Mouse (Mus musculus): ENCODE measurements around the gene Pqlc2. TPM values are rescaled to one million over a fixed set of nuclear protein-coding genes. Genes with fewer than 3 reads are reported as not detected.

The Pqlc2 gene
- polyA plus RNA-seq, 1 experiment from 2014 or later, result 14.4 TPM

- Histone ChIP-seq H3K27me3 (ENCODE audit: control insufficient read depth, insufficient read depth, low read depth, low read length) (no peaks in the 10 kb centered on the region), H3K4me3 (ENCODE audit: low read depth, low read length) (no peak overlapping the region), H3K9ac (ENCODE audit: low read depth, low read length) (no peak overlapping the region), H3K27ac (ENCODE audit: low read length) (no peak overlapping the region), H3K4me1 (ENCODE audit: control insufficient read depth, low read depth, low read length) (no peaks in the 10 kb centered on the region), H3K36me3 (ENCODE audit: control insufficient read depth, insufficient read depth) (peaks cover 18% of the 10 kb centered on the region), H3K4me2 (ENCODE audit: low read depth, low read length) (no peak overlapping the region), H3K9me3 (replicated peaks; ENCODE audit: control insufficient read depth, low read length) (no peaks in the 10 kb centered on the region)
- no peak for ATAC-seq (ENCODE audit: low read depth)
- WGBS (ENCODE audit: insufficient replicate concordance), result 81% methylated on average over 11 of the region's 11 CpGs
Observed at GRCm38 (mm10) chr4:139259302-139259871, 51.1 kb downstream of the Pqlc2 start.

- no peaks in the 10 kb centered on the region for H3K27me3 ChIP-seq (ENCODE audit: control insufficient read depth, insufficient read depth, low read depth, low read length)
- no peak overlapping the region for H3K4me2 ChIP-seq (ENCODE audit: low read depth, low read length)
- WGBS (ENCODE audit: insufficient replicate concordance), result 53% methylated on average over 6 of the region's 6 CpGs
- H3K36me3 ChIP-seq (ENCODE audit: control insufficient read depth, insufficient read depth), result peaks cover 13% of the 10 kb centered on the region
- no peaks in the 10 kb centered on the region for H3K4me1 ChIP-seq (ENCODE audit: control insufficient read depth, low read depth, low read length)
- no peak overlapping the region for H3K9ac ChIP-seq (ENCODE audit: low read depth, low read length)
- no peak overlapping the region for H3K4me3 ChIP-seq (ENCODE audit: low read depth, low read length)
- no peak overlapping the region for H3K27ac ChIP-seq (ENCODE audit: low read length)
- no peak for ATAC-seq (ENCODE audit: low read depth)
- H3K9me3 ChIP-seq (replicated peaks; ENCODE audit: control insufficient read depth, low read length), result no peaks in the 10 kb centered on the region
Observed at GRCm38 (mm10) chr4:139258621-139259301, 51.7 kb downstream of the Pqlc2 start.

- Histone ChIP-seq H3K4me1 (ENCODE audit: control insufficient read depth, low read depth, low read length) (peaks cover 4% of the 10 kb centered on the region), H3K27ac (ENCODE audit: low read length) (no peak overlapping the region), H3K4me3 (ENCODE audit: low read depth, low read length) (no peak overlapping the region), H3K36me3 (ENCODE audit: control insufficient read depth, insufficient read depth) (peaks cover 4% of the 10 kb centered on the region; the same call in 1 of the 2 replicates), H3K9me3 (replicated peaks; ENCODE audit: control insufficient read depth, low read length) (no peaks in the 10 kb centered on the region), H3K9ac (ENCODE audit: low read depth, low read length) (no peak overlapping the region), H3K4me2 (ENCODE audit: low read depth, low read length) (no peak overlapping the region), H3K27me3 (ENCODE audit: control insufficient read depth, insufficient read depth, low read depth, low read length) (no peaks in the 10 kb centered on the region)
- 85% methylated on average over 8 of the region's 8 CpGs for WGBS (ENCODE audit: insufficient replicate concordance)
- no peak for ATAC-seq (ENCODE audit: low read depth)
Observed at GRCm38 (mm10) chr4:139256708-139257107, 53.8 kb downstream of the Pqlc2 start.

GRCm38 (mm10) chr4:139256146-139256545 is 54.4 kb downstream of the Pqlc2 start:
- Histone ChIP-seq H3K4me2 (ENCODE audit: low read depth, low read length) (no peak overlapping the region), H3K9me3 (replicated peaks; ENCODE audit: control insufficient read depth, low read length) (no peaks in the 10 kb centered on the region), H3K9ac (ENCODE audit: low read depth, low read length) (no peak overlapping the region), H3K27ac (ENCODE audit: low read length) (no peak overlapping the region), H3K4me1 (ENCODE audit: control insufficient read depth, low read depth, low read length) (peaks cover 10% of the 10 kb centered on the region), H3K36me3 (ENCODE audit: control insufficient read depth, insufficient read depth) (peaks cover 4% of the 10 kb centered on the region; the same call in 1 of the 2 replicates), H3K4me3 (ENCODE audit: low read depth, low read length) (no peak overlapping the region), H3K27me3 (ENCODE audit: control insufficient read depth, insufficient read depth, low read depth, low read length) (no peaks in the 10 kb centered on the region)
- WGBS (ENCODE audit: insufficient replicate concordance), result 72% methylated on average over 4 of the region's 4 CpGs
- no peak for ATAC-seq (ENCODE audit: low read depth)

GRCm38 (mm10) chr4:139253206-139253605 is 57.3 kb downstream of the Pqlc2 start:
- H3K27ac ChIP-seq (ENCODE audit: low read length), result no peak overlapping the region
- no peak overlapping the region for H3K4me3 ChIP-seq (ENCODE audit: low read depth, low read length)
- H3K27me3 ChIP-seq (ENCODE audit: control insufficient read depth, insufficient read depth, low read depth, low read length), result no peaks in the 10 kb centered on the region
- H3K9ac ChIP-seq (ENCODE audit: low read depth, low read length), result no peak overlapping the region
- ATAC-seq (ENCODE audit: low read depth), result no peak
- no peak overlapping the region for H3K4me2 ChIP-seq (ENCODE audit: low read depth, low read length)
- WGBS (ENCODE audit: insufficient replicate concordance), result 81% methylated on average over 9 of the region's 9 CpGs
- H3K9me3 ChIP-seq (replicated peaks; ENCODE audit: control insufficient read depth, low read length), result no peaks in the 10 kb centered on the region
- H3K4me1 ChIP-seq (ENCODE audit: control insufficient read depth, low read depth, low read length), result peaks cover 23% of the 10 kb centered on the region
- H3K36me3 ChIP-seq (ENCODE audit: control insufficient read depth, insufficient read depth), result peaks cover 4% of the 10 kb centered on the region; the same call in 1 of the 2 replicates

- no peaks in the 10 kb centered on the region for H3K27me3 ChIP-seq (ENCODE audit: control insufficient read depth, insufficient read depth, low read depth, low read length)
- no peak overlapping the region for H3K4me3 ChIP-seq (ENCODE audit: low read depth, low read length)
- H3K27ac ChIP-seq (ENCODE audit: low read length), result no peak overlapping the region
- 55% methylated on average over 22 of the region's 22 CpGs for WGBS (ENCODE audit: insufficient replicate concordance)
- no peak overlapping the region for H3K9ac ChIP-seq (ENCODE audit: low read depth, low read length)
- H3K36me3 ChIP-seq (ENCODE audit: control insufficient read depth, insufficient read depth), result peaks cover 1% of the 10 kb centered on the region; the same call in 1 of the 2 replicates
- no peaks in the 10 kb centered on the region for H3K9me3 ChIP-seq (replicated peaks; ENCODE audit: control insufficient read depth, low read length)
- no peak overlapping the region for H3K4me2 ChIP-seq (ENCODE audit: low read depth, low read length)
- H3K4me1 ChIP-seq (ENCODE audit: control insufficient read depth, low read depth, low read length), result peaks cover 23% of the 10 kb centered on the region
- peak; percentile 26; the same call in 1 of the 2 replicates for ATAC-seq (ENCODE audit: low read depth)
Observed at GRCm38 (mm10) chr4:139252051-139252760, 58.3 kb downstream of the Pqlc2 start.

- H3K27ac ChIP-seq (ENCODE audit: low read length), result no peak overlapping the region
- ATAC-seq (ENCODE audit: low read depth), result no peak; the same call in 1 of the 2 replicates
- H3K36me3 ChIP-seq (ENCODE audit: control insufficient read depth, insufficient read depth), result no peaks in the 10 kb centered on the region
- peaks cover 23% of the 10 kb centered on the region for H3K4me1 ChIP-seq (ENCODE audit: control insufficient read depth, low read depth, low read length)
- H3K4me2 ChIP-seq (ENCODE audit: low read depth, low read length), result no peak overlapping the region
- no peaks in the 10 kb centered on the region for H3K27me3 ChIP-seq (ENCODE audit: control insufficient read depth, insufficient read depth, low read depth, low read length)
- 24% methylated on average over 8 of the region's 8 CpGs for WGBS (ENCODE audit: insufficient replicate concordance)
- no peak overlapping the region for H3K4me3 ChIP-seq (ENCODE audit: low read depth, low read length)
- no peak overlapping the region for H3K9ac ChIP-seq (ENCODE audit: low read depth, low read length)
- H3K9me3 ChIP-seq (replicated peaks; ENCODE audit: control insufficient read depth, low read length), result no peaks in the 10 kb centered on the region
Observed at GRCm38 (mm10) chr4:139250886-139251285, 59.6 kb downstream of the Pqlc2 start.

GRCm38 (mm10) chr4:139250043-139250442 is 60.5 kb downstream of the Pqlc2 start:
- Histone ChIP-seq H3K36me3 (ENCODE audit: control insufficient read depth, insufficient read depth) (no peaks in the 10 kb centered on the region), H3K4me3 (ENCODE audit: low read depth, low read length) (no peak overlapping the region), H3K27ac (ENCODE audit: low read length) (no peak overlapping the region), H3K4me1 (ENCODE audit: control insufficient read depth, low read depth, low read length) (peaks cover 23% of the 10 kb centered on the region), H3K9me3 (replicated peaks; ENCODE audit: control insufficient read depth, low read length) (no peaks in the 10 kb centered on the region), H3K4me2 (ENCODE audit: low read depth, low read length) (no peak overlapping the region), H3K9ac (ENCODE audit: low read depth, low read length) (no peak overlapping the region), H3K27me3 (ENCODE audit: control insufficient read depth, insufficient read depth, low read depth, low read length) (no peaks in the 10 kb centered on the region)
- no peak for ATAC-seq (ENCODE audit: low read depth)
- 57% methylated on average over 5 of the region's 5 CpGs for WGBS (ENCODE audit: insufficient replicate concordance)

- Histone ChIP-seq H3K4me2 (ENCODE audit: low read depth, low read length) (no peak overlapping the region), H3K4me1 (ENCODE audit: control insufficient read depth, low read depth, low read length) (peaks cover 23% of the 10 kb centered on the region), H3K36me3 (ENCODE audit: control insufficient read depth, insufficient read depth) (no peaks in the 10 kb centered on the region), H3K4me3 (ENCODE audit: low read depth, low read length) (no peak overlapping the region), H3K9ac (ENCODE audit: low read depth, low read length) (no peak overlapping the region), H3K27me3 (ENCODE audit: control insufficient read depth, insufficient read depth, low read depth, low read length) (no peaks in the 10 kb centered on the region), H3K27ac (ENCODE audit: low read length) (no peak overlapping the region), H3K9me3 (replicated peaks; ENCODE audit: control insufficient read depth, low read length) (no peaks in the 10 kb centered on the region)
- no peak for ATAC-seq (ENCODE audit: low read depth)
- 75% methylated on average over 5 of the region's 5 CpGs for WGBS (ENCODE audit: insufficient replicate concordance)
Observed at GRCm38 (mm10) chr4:139248736-139249135, 61.8 kb downstream of the Pqlc2 start.

All from liver, embryonic 16.5 days (tissue).